Mouse (Mus musculus): ENCODE results near the gene Rhbdd1. TPM values are rescaled to one million over a fixed set of nuclear protein-coding genes. Genes with fewer than 3 reads are reported as not detected.

Gene Rhbdd1
- 7.5 and 9.5 TPM in 2 replicates for total RNA-seq (2012; rRNA removed)
- 10 to 100 TPM in 1 of 2 experiments, not detected in 1; 10.4 TPM for polyA plus RNA-seq (2012; ENCODE audit: insufficient read depth in 1 of 2, insufficient read length in 2 of 2, low read depth in 1 of 2, low replicate concordance in 2 of 2, missing spikeins in 1 of 2)

GRCm38 (mm10) chr1:82316111-82316745, at the start of gene Rhbdd1:
TSS of gene Rhbdd1 (plus strand) at chr1:82316452.
- Histone ChIP-seq H3K9me3 (replicated peaks; ENCODE audit: insufficient read depth, low read length) (no peaks in the 10 kb centered on the region), H3K27me3 (ENCODE audit: control insufficient read depth in 1 of 2, insufficient read depth in 2 of 2, low read length in 2 of 2) (peaks cover 0 to 2% of the 10 kb centered on the region in 2 experiments; a peak in 1 of 4 replicates), H3K27ac (ENCODE audit: control insufficient read depth, low read depth, low read length) (peak within 1 kb of the TSS; percentile 79), H3K4me3 (ENCODE audit: control insufficient read depth in 1 of 2, insufficient read depth in 1 of 2, low read depth in 2 of 2, low read length in 2 of 2) (peak within 1 kb of the TSS; percentile 71 to 98), H3K79me2 (ENCODE audit: control insufficient read depth, insufficient read depth, low read length, poor library complexity) (peaks cover 15% of the 10 kb centered on the region), H3K9ac (ENCODE audit: control insufficient read depth, low read depth, low read length, poor library complexity, severe bottlenecking) (peak within 1 kb of the TSS; percentile 93), H3K36me3 (ENCODE audit: control insufficient read depth in 1 of 2, insufficient read depth in 2 of 2, low read length in 2 of 2) (peaks cover 0 to 12% of the 10 kb centered on the region in 2 experiments; a peak in 2 of 4 replicates), H3K4me1 (ENCODE audit: control insufficient read depth in 1 of 2, insufficient read depth in 2 of 2, low read length in 2 of 2) (peaks cover 3 to 12% of the 10 kb centered on the region in 2 experiments; a peak in 3 of 4 replicates)
- DNase-seq (ENCODE audit: low read depth, low spot score) = peak; percentile 97
- no peak for TF ChIP-seq TAL1 (IDR thresholded peaks at IDR 0.05; ENCODE audit: low read length)
- no peak; the same call in 1 of the 2 replicates for TF ChIP-seq ETS1 (IDR thresholded peaks at IDR 0.05; ENCODE audit: low read depth, low read length)
- no peak for TF ChIP-seq CHD2 (IDR thresholded peaks at IDR 0.05; ENCODE audit: low read length)
- peak; percentile 88 for TF ChIP-seq HCFC1 (IDR thresholded peaks at IDR 0.05; ENCODE audit: low read depth, low read length)
- no peak for TF ChIP-seq JUND (IDR thresholded peaks at IDR 0.05; ENCODE audit: low read depth, low read length)
- no peak for TF ChIP-seq BHLHE40 (IDR thresholded peaks at IDR 0.05; ENCODE audit: borderline replicate concordance, low read depth, low read length)
- no peak for TF ChIP-seq RCOR1 (IDR thresholded peaks at IDR 0.05; ENCODE audit: low read depth, low read length)
- TF ChIP-seq NELFE (IDR thresholded peaks at IDR 0.05; ENCODE audit: low read depth, low read length) = peak; percentile 92
- TF ChIP-seq MXI1 (IDR thresholded peaks at IDR 0.05; ENCODE audit: low read depth, low read length) = peak; percentile 58; the same call in 1 of the 2 replicates
- TF ChIP-seq ZNF384 (IDR thresholded peaks at IDR 0.05; ENCODE audit: low read depth, low read length) = no peak
- no peak for TF ChIP-seq EP300 (IDR thresholded peaks at IDR 0.05; ENCODE audit: low read depth in 1 of 2, low read length in 2 of 2)
- TF ChIP-seq MAZ (IDR thresholded peaks at IDR 0.05; ENCODE audit: low read depth, low read length) = no peak
- TF ChIP-seq E2F4 (IDR thresholded peaks at IDR 0.05; ENCODE audit: borderline replicate concordance, low read depth, low read length) = no peak
- TF ChIP-seq MAFK (IDR thresholded peaks at IDR 0.05; ENCODE audit: borderline replicate concordance, low read depth, low read length) = no peak
- peak; percentile 88 for TF ChIP-seq POLR2AphosphoS2 (IDR thresholded peaks at IDR 0.05; ENCODE audit: low read length)
- TF ChIP-seq MYB (IDR thresholded peaks at IDR 0.05; ENCODE audit: low read depth, low read length) = no peak
- TF ChIP-seq TCF12 (IDR thresholded peaks at IDR 0.05; ENCODE audit: low read depth, low read length) = peak; percentile 70
- peak; percentile 52; the same call in 1 of the 2 replicates for TF ChIP-seq KAT2A (conservative IDR thresholded peaks at IDR 0.05; ENCODE audit: low read depth, low read length)
- no peak for TF ChIP-seq MEF2A (IDR thresholded peaks at IDR 0.05; ENCODE audit: extremely low read depth, insufficient replicate concordance, low read depth, low read length, poor library complexity, severe bottlenecking)
- peak; percentile 81 for TF ChIP-seq ELF1 (IDR thresholded peaks at IDR 0.05; ENCODE audit: low read depth, low read length)
- no peak for TF ChIP-seq POLR2AphosphoS5 (IDR thresholded peaks at IDR 0.05; ENCODE audit: borderline replicate concordance, low read depth, low read length)
- no peak for TF ChIP-seq GATA1 (IDR thresholded peaks at IDR 0.05; ENCODE audit: low read depth, low read length)
- TF ChIP-seq UBTF (IDR thresholded peaks at IDR 0.05; ENCODE audit: borderline replicate concordance, insufficient read depth, low read depth, low read length) = no peak
- peak; percentile 67 for TF ChIP-seq SIN3A (IDR thresholded peaks at IDR 0.05; ENCODE audit: low read length)
- peak; percentile 79 for TF ChIP-seq ZMIZ1 (IDR thresholded peaks at IDR 0.05; ENCODE audit: low read depth, low read length)
- no peak for TF ChIP-seq SMC3 (IDR thresholded peaks at IDR 0.05; ENCODE audit: low read depth, low read length)
- no peak for TF ChIP-seq MAX (IDR thresholded peaks at IDR 0.05; ENCODE audit: low read length)
- peak; percentile 62 to 93; a peak in 3 of 4 replicates for TF ChIP-seq POLR2A (IDR thresholded peaks at IDR 0.05; ENCODE audit: control insufficient read depth in 1 of 2, insufficient read depth in 1 of 2, low read depth in 1 of 2, low read length in 2 of 2, poor library complexity in 1 of 2)
- TF ChIP-seq USF2 (IDR thresholded peaks at IDR 0.05; ENCODE audit: borderline replicate concordance in 1 of 2, insufficient read depth in 1 of 2, low read depth in 1 of 2, low read length in 2 of 2) = no peak
- no peak for TF ChIP-seq USF1 (IDR thresholded peaks at IDR 0.05; ENCODE audit: low read depth, low read length)
- no peak for TF ChIP-seq MYC (IDR thresholded peaks at IDR 0.05; ENCODE audit: low read depth, low read length)
- no peak for TF ChIP-seq ZC3H11A (IDR thresholded peaks at IDR 0.05; ENCODE audit: low read depth, low read length)
- TF ChIP-seq RAD21 (IDR thresholded peaks at IDR 0.05; ENCODE audit: low read depth, low read length) = no peak
- TF ChIP-seq GABPA (IDR thresholded peaks at IDR 0.05; ENCODE audit: low read depth, low read length) = no peak
- TF ChIP-seq CHD1 (IDR thresholded peaks at IDR 0.05; ENCODE audit: low read depth, low read length) = no peak
- no peak for TF ChIP-seq ZKSCAN1 (IDR thresholded peaks at IDR 0.05; ENCODE audit: low read depth, low read length)

Measured in MEL (cell line).